In genomic region chr13:35610718-35611117, GRCm38 (mm10) we compare ENCODE assay signal across 27 mouse cellular contexts. TPM values are rescaled to one million over a fixed set of nuclear protein-coding genes. Genes with fewer than 3 reads are reported as not detected.
DNase-seq lines count a peak whose midpoint lies in the region; ATAC-seq and TF ChIP-seq lines count a peak whose summit lies in the region.
"Had no signal": no experiment of that assay in that cellular context is flagged by ENCODE, and none has a peak within 500 bp of the region (broad histone marks: within the 10 kb centered on the region; RNA-seq: fewer than 3 reads in every experiment).

No protein-coding gene starts in this region.

- peaks cover 26 to 63% of the 10 kb centered on the region in 2 experiments for H3K4me1 ChIP-seq in MEL (ENCODE audit: control insufficient read depth in 1 of 2, insufficient read depth in 2 of 2, low read length in 2 of 2)
- no peaks in the 10 kb centered on the region for H3K4me1 ChIP-seq in midbrain, embryonic 10.5 days
- H3K4me1 ChIP-seq: forebrain, embryonic 12.5 days; midbrain, embryonic 12.5 days; neural tube, embryonic 12.5 days had no signal

- no peak overlapping the region for H3K9ac ChIP-seq in MEL (ENCODE audit: control insufficient read depth, low read depth, low read length, poor library complexity, severe bottlenecking)
- H3K9ac ChIP-seq: forebrain, embryonic 12.5 days; hindbrain, embryonic 14.5 days; lung, embryonic 14.5 days; midbrain, embryonic 12.5 days; neural tube, embryonic 12.5 days had no signal

- no peaks in the 10 kb centered on the region for H3K27me3 ChIP-seq in MEL (ENCODE audit: control insufficient read depth in 1 of 2, insufficient read depth in 2 of 2, low read length in 2 of 2)
- no peaks in the 10 kb centered on the region for H3K27me3 ChIP-seq in midbrain, embryonic 10.5 days (ENCODE audit: low read depth, poor library complexity, severe bottlenecking)
- H3K27me3 ChIP-seq: CH12.LX; forebrain, embryonic 12.5 days; midbrain, embryonic 12.5 days; neural tube, embryonic 12.5 days had no signal

- TF ChIP-seq CTCF in MEL (IDR thresholded peaks at IDR 0.05 in 2 of 3, conservative IDR thresholded peaks at IDR 0.05 in 1 of 3; ENCODE audit: control insufficient read depth in 1 of 3, insufficient read depth in 1 of 3, low read depth in 2 of 3, low read length in 3 of 3, poor library complexity in 1 of 3, severe bottlenecking in 1 of 3), result no peak

- DNase-seq in adrenal gland, adult (ENCODE audit: inconsistent age in 2 of 2, low spot score in 1 of 2), result peak; percentile 80 to 85
- no peak for DNase-seq in adrenal gland, postnatal 4 days (ENCODE audit: low spot score in 2 of 2)
- DNase-seq in MEL (ENCODE audit: low read depth, low spot score), result peak; percentile 25
- DNase-seq in adrenal gland, postnatal 25 days, result peak; percentile 6
- no peak for DNase-seq in midbrain, embryonic 10.5 days (ENCODE audit: low spot score)
- no peak for DNase-seq in right cerebral cortex, postnatal 25 days
- DNase-seq: cerebellum, adult 2 months; cerebellum, postnatal 14 days; gastrocnemius, postnatal 10 days; heart, adult 18-20 months; heart, postnatal 4 days; kidney, adult 9 months; kidney, postnatal 14 days; layer of hippocampus, adult 9-11 months; lung, embryonic 14.5 days; lung, postnatal 14 days; right cerebral cortex, postnatal 4 days; thymus, postnatal 14 days had no signal

- no peaks in the 10 kb centered on the region for H3K9me3 ChIP-seq in MEL (replicated peaks; ENCODE audit: insufficient read depth, low read length)
- H3K9me3 ChIP-seq in midbrain, embryonic 10.5 days (replicated peaks), result no peaks in the 10 kb centered on the region
- H3K9me3 ChIP-seq: forebrain, embryonic 12.5 days; midbrain, embryonic 12.5 days; neural tube, embryonic 12.5 days had no signal

- no peak for TF ChIP-seq RAD21 in MEL (IDR thresholded peaks at IDR 0.05; ENCODE audit: low read depth, low read length)

- ATAC-seq in megakaryocyte progenitor cell, adult 5-6 weeks (replicated peaks; ENCODE audit: poor library complexity), result peak; percentile 32
- ATAC-seq: intestine, postnatal 0 days had no signal

- no peak overlapping the region for H3K27ac ChIP-seq in MEL (ENCODE audit: control insufficient read depth, low read depth, low read length)
- H3K27ac ChIP-seq in midbrain, embryonic 10.5 days (replicated peaks), result no peak overlapping the region
- H3K27ac ChIP-seq: forebrain, embryonic 12.5 days; hindbrain, embryonic 14.5 days; midbrain, embryonic 12.5 days; neural tube, embryonic 12.5 days had no signal

- TF ChIP-seq EP300 in MEL (IDR thresholded peaks at IDR 0.05; ENCODE audit: low read depth in 1 of 2, low read length in 2 of 2), result no peak

- no peak overlapping the region for H3K4me3 ChIP-seq in MEL (ENCODE audit: control insufficient read depth in 1 of 2, insufficient read depth in 1 of 2, low read depth in 2 of 2, low read length in 2 of 2)
- no peak overlapping the region for H3K4me3 ChIP-seq in midbrain, embryonic 10.5 days
- H3K4me3 ChIP-seq: erythroblast, embryonic 14.5 days; forebrain, embryonic 12.5 days; midbrain, embryonic 12.5 days; myocyte; neural tube, embryonic 12.5 days had no signal

- H3K79me2 ChIP-seq in MEL (ENCODE audit: control insufficient read depth, insufficient read depth, low read length, poor library complexity), result no peaks in the 10 kb centered on the region

- peaks cover 0 to 64% of the 10 kb centered on the region in 2 experiments; a peak in 2 of 4 replicates for H3K36me3 ChIP-seq in MEL (ENCODE audit: control insufficient read depth in 1 of 2, insufficient read depth in 2 of 2, low read length in 2 of 2)
- no peaks in the 10 kb centered on the region for H3K36me3 ChIP-seq in midbrain, embryonic 10.5 days
- H3K36me3 ChIP-seq: forebrain, embryonic 12.5 days; midbrain, embryonic 12.5 days; neural tube, embryonic 12.5 days had no signal

- TF ChIP-seq POLR2A in MEL (IDR thresholded peaks at IDR 0.05; ENCODE audit: control insufficient read depth in 1 of 2, insufficient read depth in 1 of 2, low read depth in 1 of 2, low read length in 2 of 2, poor library complexity in 1 of 2), result no peak

TF ChIP-seq in MEL, 35 proteins besides CTCF, POLR2A, EP300 and RAD21:
- TF ChIP-seq RCOR1 (IDR thresholded peaks at IDR 0.05; ENCODE audit: low read depth, low read length) (0 out of 2 replicates have a peak, but pooled peaks have one; percentile 17), TAL1 (IDR thresholded peaks at IDR 0.05; ENCODE audit: low read length) (0 out of 2 replicates have a peak, but pooled peaks have one; percentile 10), ZKSCAN1 (IDR thresholded peaks at IDR 0.05; ENCODE audit: low read depth, low read length) (no peak)
TF ChIP-seq in MEL: peak in this region for 2.

RNA-seq across cellular contexts. Expression of gene Cdyl, which starts 48.9 kb away (rescaled TPM):
- total RNA-seq in adrenal gland, postnatal 4 days (2021), result 10 to 100 TPM; 33.2 to 37.4 TPM
- 8.9 and 11.4 TPM in 2 replicates for total RNA-seq in MEL (2012; rRNA removed)
- 10 to 100 TPM in 1 of 2 experiments, not detected in 1; 32.2 TPM for polyA plus RNA-seq in MEL (2012; ENCODE audit: insufficient read depth in 1 of 2, insufficient read length in 2 of 2, low read depth in 1 of 2, low replicate concordance in 2 of 2, missing spikeins in 1 of 2)
- total RNA-seq in adrenal gland, postnatal 25 days (2021), result 25.5 and 33.6 TPM in 2 replicates
- total RNA-seq in megakaryocyte progenitor cell, adult 5-6 weeks (2015), result 13.5 and 13.9 TPM in 2 replicates
- 12.3 and 13.5 TPM in 2 replicates for total RNA-seq in megakaryocyte progenitor cell, adult 5-6 weeks (2017)
- 11.6 and 11.9 TPM in 2 replicates for polyA plus RNA-seq in midbrain, embryonic 10.5 days (2016; fragmentation: Nextera tagmentation; extraction: Ambion mirVana)

Comparison
In these comparisons a context has a peak if more than half of its experiments do, and no peak if none do; other contexts are left out.
1. DNase-seq: peak in adrenal gland, adult (2 of 2), MEL (single experiment) and adrenal gland, postnatal 25 days (single experiment); none in adrenal gland, postnatal 4 days (0 of 2), midbrain, embryonic 10.5 days (single experiment) and right cerebral cortex, postnatal 25 days (single experiment).